Mouse (Mus musculus) heart, embryonic 12.5 days (tissue): Measurements from ENCODE around the gene Mad1l1. TPM values are rescaled to one million over a fixed set of nuclear protein-coding genes. Genes with fewer than 3 reads are reported as not detected.

Source experiments
- ATAC-seq: fragments of 200-750 bp; cut with Nextera tagmentation; 2 replicates; pipeline ENCODE4 v1.8.0; 2017; ENCODE audit warnings: moderate TSS enrichment, moderate library complexity; ENCODE audit not compliant: insufficient number of reproducible peaks, low FRiP score
- H3K27ac ChIP-seq: fragments of 300-500 bp; sonication (generic); 2 replicates; pipeline ENCODE4 v1.5.1; 2016; ENCODE audit warnings: mild to moderate bottlenecking, moderate library complexity; ENCODE audit not compliant: poor library complexity, severe bottlenecking
- H3K27me3 ChIP-seq: fragments of 300-500 bp; sonication (generic); replicated peaks from 2 replicates; pipeline ENCODE4 v1.6.1; 2016; ENCODE audit warnings: mild to moderate bottlenecking, moderate library complexity
- H3K36me3 ChIP-seq: fragments of 300-500 bp; sonication (generic); 2 replicates; pipeline ENCODE4 v1.6.1; 2016; ENCODE audit warnings: mild to moderate bottlenecking, moderate library complexity
- H3K4me1 ChIP-seq: fragments of 300-500 bp; sonication (generic); replicated peaks from 2 replicates; pipeline ENCODE4 v1.6.1; 2016; ENCODE audit warnings: mild to moderate bottlenecking
- H3K4me2 ChIP-seq: fragments of 300-500 bp; sonication (generic); 2 replicates; pipeline ENCODE4 v1.6.1; 2016; ENCODE audit warnings: mild to moderate bottlenecking, moderate library complexity
- H3K4me3 ChIP-seq: fragments of 300-500 bp; sonication (generic); 2 replicates; pipeline ENCODE4 v1.5.1; 2016; ENCODE audit warnings: mild to moderate bottlenecking
- H3K9ac ChIP-seq: fragments of 300-500 bp; sonication (generic); 2 replicates; pipeline ENCODE4 v1.6.1; 2016; ENCODE audit warnings: mild to moderate bottlenecking, moderate library complexity
- H3K9me3 ChIP-seq: fragments of 300-500 bp; sonication (generic); replicated peaks from 2 replicates; pipeline ENCODE4 v1.6.1; 2016; ENCODE audit warnings: mild to moderate bottlenecking, moderate library complexity
- WGBS: fragments of 180-500 bp; shearing (Covaris S2); methylation state at CpG from one replicate; pipeline ENCODE4 v1.1.7; 2016; 5-methylcytosine and 5-hydroxymethylcytosine counted together
- polyA plus RNA-seq: library from polyadenylated mRNA; unstranded; fragments of >200 nt; fragmentation: Nextera tagmentation; extraction: Ambion mirVana; gene quantifications from 2 replicates; pipeline ENCODE4 v1.2.1, GENCODE M21; 2016

Gene Mad1l1
- polyA plus RNA-seq, 1 experiment from 2014 or later: 26.3 TPM

GRCm38 (mm10) chr5:139969151-139969948 lies 352.0 kb downstream of the Mad1l1 start:
- Histone ChIP-seq H3K27me3 (peaks cover 64% of the 10 kb centered on the region), H3K9me3 (no peaks in the 10 kb centered on the region)
- WGBS: 66% methylated on average over 14 of the region's 14 CpGs

GRCm38 (mm10) chr5:139965596-139965995 lies 355.8 kb downstream of the Mad1l1 start:
- peaks cover 40% of the 10 kb centered on the region for H3K27me3 ChIP-seq
- no peaks in the 10 kb centered on the region for H3K36me3 ChIP-seq
- no peak for ATAC-seq
- no peak overlapping the region for H3K9ac ChIP-seq
- H3K9me3 ChIP-seq: no peaks in the 10 kb centered on the region
- H3K4me2 ChIP-seq: no peak overlapping the region
- no peaks in the 10 kb centered on the region for H3K4me1 ChIP-seq
- H3K4me3 ChIP-seq: no peak overlapping the region
- WGBS: 81% methylated on average over 14 of the region's 14 CpGs
- no peak overlapping the region for H3K27ac ChIP-seq

More at GRCm38 (mm10) chr5:139969151-139969948, 352.0 kb downstream of the Mad1l1 start:
- Histone ChIP-seq H3K4me2 (no peak overlapping the region), H3K27ac (no peak overlapping the region), H3K4me3 (no peak overlapping the region), H3K36me3 (no peaks in the 10 kb centered on the region), H3K4me1 (no peaks in the 10 kb centered on the region), H3K9ac (no peak overlapping the region)
- ATAC-seq: no peak

- 52% methylated on average over 5 of the region's 5 CpGs for WGBS
- Histone ChIP-seq H3K27ac (no peak overlapping the region), H3K9ac (no peak overlapping the region), H3K4me2 (no peak overlapping the region), H3K4me1 (no peaks in the 10 kb centered on the region), H3K27me3 (peaks cover 39% of the 10 kb centered on the region), H3K9me3 (no peaks in the 10 kb centered on the region), H3K36me3 (no peaks in the 10 kb centered on the region), H3K4me3 (no peak overlapping the region)
- no peak for ATAC-seq
These were observed 357.0 kb downstream of the Mad1l1 start for GRCm38 (mm10) chr5:139964391-139964790.

- H3K4me1 ChIP-seq: peaks cover 12% of the 10 kb centered on the region; the same call in 1 of the 2 replicates
- H3K9me3 ChIP-seq: no peaks in the 10 kb centered on the region
- no peak overlapping the region for H3K27ac ChIP-seq
- no peaks in the 10 kb centered on the region for H3K36me3 ChIP-seq
- ATAC-seq: no peak
- H3K27me3 ChIP-seq: peaks cover 26% of the 10 kb centered on the region
- no peak overlapping the region for H3K4me3 ChIP-seq
- H3K4me2 ChIP-seq: no peak overlapping the region
- WGBS: 84% methylated on average over 4 of the region's 4 CpGs
- H3K9ac ChIP-seq: no peak overlapping the region
These were observed 361.6 kb downstream of the Mad1l1 start for GRCm38 (mm10) chr5:139959741-139960140.

Other genes with a start within 250 kb of the Mad1l1 start
- 25.8 and 28.0 TPM in 2 replicates for gene Nudt1, start 104 bp upstream of the Mad1l1 start, polyA plus RNA-seq
- 12.8 and 15.2 TPM in 2 replicates for gene Mrm2, start 10.3 kb upstream of the Mad1l1 start, polyA plus RNA-seq
- gene Snx8, start 67.7 kb upstream of the Mad1l1 start, polyA plus RNA-seq: 15.2 and 16.5 TPM in 2 replicates
- 128 and 138 TPM in 2 replicates for gene Eif3b, start 97.8 kb upstream of the Mad1l1 start, polyA plus RNA-seq
- gene Gm4869, start 124.1 kb upstream of the Mad1l1 start, polyA plus RNA-seq: 0.06 TPM in 1 of 2 replicates, not detected in the other
- gene Chst12, start 184.0 kb upstream of the Mad1l1 start, polyA plus RNA-seq: 22.5 TPM in 2 replicates
- 0.31 TPM in 1 of 2 replicates, not detected in the other for gene Grifin, start 243.5 kb upstream of the Mad1l1 start, polyA plus RNA-seq